Mouse (Mus musculus) bone marrow macrophage, adult 2 months (primary cell): ENCODE data around the gene Ncaph. TPM values are rescaled to one million over a fixed set of nuclear protein-coding genes. Genes with fewer than 3 reads are reported as not detected.
"Not testable (repeated sequence)": the region's sequence is repeated elsewhere in the genome, so short reads cannot be mapped to it uniquely, and the experiment has no call there.

Experiments
- H3K27ac ChIP-seq: 2 replicates; pipeline ENCODE4 v1.5.1; 2012; ENCODE audit warnings: low read depth, low read length; ENCODE audit not compliant: insufficient read depth
- H3K4me1 ChIP-seq: 2 replicates; pipeline ENCODE4 v1.6.1; 2012; ENCODE audit warnings: low read length; ENCODE audit not compliant: control insufficient read depth, insufficient read depth
- H3K4me3 ChIP-seq: 2 replicates; pipeline ENCODE4 v1.5.1; 2012; ENCODE audit warnings: mild to moderate bottlenecking, low read length, moderate library complexity; ENCODE audit not compliant: insufficient read depth
- CTCF ChIP-seq: IDR thresholded peaks from 2 replicates; pipeline ENCODE4 v1.5.1; 2012; ENCODE audit warnings: low read depth, mild to moderate bottlenecking, low read length, moderate library complexity
- POLR2A ChIP-seq: IDR thresholded peaks from 2 replicates; pipeline ENCODE4 v1.6.1; 2012; ENCODE audit warnings: mild to moderate bottlenecking, low read depth, low read length, borderline replicate concordance
- polyA plus RNA-seq: library from polyadenylated mRNA; stranded (reverse); fragments of >200 nt; gene quantifications from 2 replicates; pipeline ENCODE4 v1.2.4, GENCODE M21; 2012; ENCODE audit not compliant: missing spikeins, insufficient read depth, insufficient read length

Gene Ncaph
- polyA plus RNA-seq, 1 experiment = 33.3 TPM

DNA sequence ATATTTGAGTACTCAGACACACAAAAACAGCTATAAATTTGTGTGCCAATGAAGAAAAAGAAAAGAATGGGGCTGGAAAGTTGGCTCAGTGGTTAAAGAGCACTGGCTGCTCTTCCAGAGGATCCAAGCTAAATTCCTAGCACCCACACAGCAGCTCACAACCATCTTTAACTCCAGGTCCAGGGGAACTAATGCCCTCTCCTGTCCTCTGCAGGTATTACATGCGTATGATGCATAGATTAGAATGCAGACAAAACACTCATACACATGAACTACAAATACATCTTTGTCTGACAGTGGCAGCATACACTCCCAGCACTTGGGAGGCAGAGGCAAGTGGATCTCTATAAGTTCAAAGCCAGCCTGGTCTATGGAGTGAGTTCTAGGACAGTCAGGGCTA is 5.9 kb upstream of the Ncaph start:
- TF ChIP-seq POLR2A (no peak), CTCF (no peak)
- Histone ChIP-seq H3K27ac (no peak overlapping the region), H3K4me1 (peaks cover 40% of the 10 kb centered on the region), H3K4me3 (no peak overlapping the region)

DNA sequence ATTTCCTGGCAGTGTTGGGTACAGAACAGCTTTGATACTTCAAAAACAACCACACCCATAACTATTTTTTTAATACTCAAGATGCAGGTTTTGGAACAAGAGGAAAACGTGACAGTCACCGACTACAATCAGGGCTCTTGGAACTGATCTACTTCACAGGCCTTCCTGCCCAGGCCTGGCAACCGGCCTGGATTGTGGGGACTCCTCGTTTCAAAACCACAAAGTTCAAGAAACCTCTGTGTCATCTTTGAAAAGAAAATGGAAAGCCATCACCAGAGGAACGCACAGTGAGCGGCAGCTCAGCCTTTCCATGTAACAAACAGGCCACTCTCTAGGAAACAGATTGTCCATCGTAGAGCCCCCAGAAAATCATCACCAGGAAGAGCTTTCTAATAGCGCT is 5.3 kb upstream of the Ncaph start:
- TF ChIP-seq CTCF (no peak), POLR2A (no peak)
- Histone ChIP-seq H3K27ac (no peak overlapping the region), H3K4me3 (no peak overlapping the region), H3K4me1 (peaks cover 40% of the 10 kb centered on the region)

DNA sequence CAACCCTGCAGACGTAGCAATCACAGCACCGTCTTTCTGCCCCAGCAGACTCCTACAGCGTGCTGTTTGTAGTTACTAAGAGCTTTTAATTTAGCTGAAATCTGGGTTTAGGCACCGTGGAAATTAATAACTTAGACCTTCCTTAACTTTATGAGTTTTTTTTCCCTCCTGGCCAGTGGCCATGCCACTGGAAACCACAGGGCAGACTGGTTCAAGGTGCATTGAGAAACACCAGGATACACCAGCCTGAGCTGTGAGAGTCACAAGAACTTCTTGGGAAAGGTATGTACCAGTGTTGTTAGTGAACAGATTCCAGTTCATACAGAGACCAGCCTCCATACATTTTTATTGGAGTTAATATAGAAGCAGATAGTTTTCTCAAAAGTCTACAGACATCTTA is 4.7 kb upstream of the Ncaph start:
- Histone ChIP-seq H3K4me3 (no peak overlapping the region), H3K4me1 (peaks cover 35% of the 10 kb centered on the region), H3K27ac (no peak overlapping the region)
- no peak for TF ChIP-seq POLR2A
- TF ChIP-seq CTCF = no peak

DNA sequence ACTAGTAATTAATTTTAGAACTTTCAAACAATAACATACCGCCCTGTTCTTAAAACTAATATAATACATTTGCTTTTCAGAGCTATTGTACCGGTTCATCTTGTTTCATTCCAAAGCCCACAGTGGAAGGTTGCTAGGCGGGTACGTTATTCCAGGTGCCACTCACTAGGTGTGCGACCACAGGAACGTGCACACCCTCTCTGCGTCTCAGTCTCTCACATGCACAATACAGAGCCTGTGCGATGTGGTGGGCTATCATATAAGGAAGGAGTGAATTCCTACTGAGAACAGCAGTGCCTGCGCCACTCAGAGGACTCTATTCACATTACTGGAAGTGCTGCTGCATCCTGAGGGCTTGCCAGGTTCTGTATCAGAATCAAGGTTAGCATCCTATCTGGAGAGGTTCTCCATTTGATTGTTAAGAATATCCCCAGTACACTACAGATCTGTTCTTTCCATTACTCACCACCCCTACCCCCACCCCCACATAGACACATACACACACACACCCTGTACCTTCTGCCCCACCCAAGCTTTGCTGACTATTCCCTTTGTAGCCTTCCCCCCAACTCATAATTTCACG is 4.2 kb upstream of the Ncaph start:
- Histone ChIP-seq H3K27ac (no peak overlapping the region), H3K4me3 (no peak overlapping the region), H3K4me1 (peaks cover 34% of the 10 kb centered on the region)
- TF ChIP-seq CTCF = no peak

DNA sequence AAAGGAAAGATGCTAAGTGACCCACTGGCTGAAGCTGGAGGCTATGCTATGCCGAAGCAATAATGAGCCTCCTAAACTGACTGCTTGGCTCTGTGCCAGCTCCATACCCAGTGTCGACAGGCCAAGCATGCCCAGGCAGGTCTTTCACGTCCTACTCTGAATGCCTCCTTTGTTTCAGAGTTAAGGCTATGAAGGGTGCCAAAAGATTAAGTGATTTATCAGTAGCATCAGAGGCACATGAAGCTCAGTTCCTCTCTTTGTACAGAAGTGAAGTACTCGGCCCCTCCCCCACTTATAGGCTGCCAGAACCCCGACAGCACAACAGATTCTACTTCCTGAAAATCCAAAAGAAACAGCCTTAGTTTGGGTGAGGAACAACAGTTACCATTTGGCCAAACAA is 3.2 kb upstream of the Ncaph start:
- H3K4me1 ChIP-seq = peaks cover 39% of the 10 kb centered on the region
- H3K27ac ChIP-seq = peak overlapping the region; percentile 92
- TF ChIP-seq CTCF = no peak
- no peak for TF ChIP-seq POLR2A

DNA sequence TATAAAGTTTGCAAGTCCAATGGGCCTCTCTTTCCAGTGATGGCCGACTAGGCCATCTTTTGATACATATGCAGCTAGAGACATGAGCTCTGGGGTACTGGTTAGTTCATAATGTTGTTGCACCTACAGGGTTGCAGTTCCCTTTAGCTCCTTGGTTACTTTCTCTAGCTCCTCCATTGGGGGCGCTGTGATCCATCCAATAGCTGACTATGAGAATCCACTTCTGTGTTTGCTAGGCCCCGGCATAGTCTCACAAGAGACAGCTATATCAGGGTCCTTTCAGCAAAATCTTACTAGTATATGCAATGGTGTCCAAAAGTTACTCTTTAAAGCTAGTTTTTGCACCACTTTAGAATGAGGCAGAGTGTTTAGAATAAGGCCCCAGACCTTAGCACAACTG is 1.5 kb upstream of the Ncaph start:
- not testable (repeated sequence) for H3K4me3 ChIP-seq, H3K27ac ChIP-seq
- H3K4me1 ChIP-seq = peaks cover 36% of the 10 kb centered on the region

More for the DNA sequence above, 3.2 kb upstream of the Ncaph start:
- 0 out of 2 replicates have a peak overlapping the region, but pooled peaks have one; percentile 3 for H3K4me3 ChIP-seq

DNA sequence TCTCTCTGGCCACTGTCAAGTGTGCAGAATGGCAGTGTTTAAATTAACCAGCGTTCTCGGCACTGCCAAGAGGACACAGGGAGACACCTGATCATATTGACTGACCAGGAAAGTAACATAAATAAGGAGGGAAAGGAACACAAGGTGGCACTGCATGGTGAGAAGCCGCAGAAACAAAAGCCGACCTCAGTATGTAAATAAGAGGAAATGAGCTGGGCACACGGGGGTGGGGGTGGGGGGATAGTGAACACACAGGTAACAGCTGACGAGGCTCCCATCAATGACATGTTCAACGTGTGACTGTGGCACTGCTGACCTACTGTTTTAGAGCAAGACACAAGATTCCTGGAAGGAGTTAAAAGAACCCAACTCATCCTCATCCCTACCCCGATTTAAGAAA is 2.4 kb downstream of the Ncaph start:
- H3K4me1 ChIP-seq = peaks cover 35% of the 10 kb centered on the region
- H3K27ac ChIP-seq = no peak overlapping the region
- H3K4me3 ChIP-seq = no peak overlapping the region
- no peak for TF ChIP-seq POLR2A

DNA sequence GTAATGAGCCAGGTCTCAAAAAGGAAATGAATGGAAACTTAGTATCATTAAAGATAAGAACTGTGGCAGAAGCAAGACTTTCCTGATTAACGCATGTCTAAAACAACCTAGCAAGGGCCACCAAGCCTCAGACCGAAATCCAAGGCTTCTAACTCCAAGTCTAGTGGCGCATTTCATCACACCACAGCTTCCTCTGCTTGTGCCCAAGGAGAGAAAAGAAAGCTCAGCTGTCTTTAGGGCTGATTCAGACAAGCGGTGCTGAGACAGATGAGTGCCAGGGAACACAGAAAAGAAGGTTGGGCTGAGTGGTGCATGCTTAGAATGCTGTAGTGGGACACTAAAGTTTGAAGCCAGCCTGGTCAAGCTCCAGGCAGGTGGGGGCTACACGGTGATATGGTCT is 4.8 kb downstream of the Ncaph start:
- TF ChIP-seq POLR2A (no peak), CTCF (no peak)

DNA sequence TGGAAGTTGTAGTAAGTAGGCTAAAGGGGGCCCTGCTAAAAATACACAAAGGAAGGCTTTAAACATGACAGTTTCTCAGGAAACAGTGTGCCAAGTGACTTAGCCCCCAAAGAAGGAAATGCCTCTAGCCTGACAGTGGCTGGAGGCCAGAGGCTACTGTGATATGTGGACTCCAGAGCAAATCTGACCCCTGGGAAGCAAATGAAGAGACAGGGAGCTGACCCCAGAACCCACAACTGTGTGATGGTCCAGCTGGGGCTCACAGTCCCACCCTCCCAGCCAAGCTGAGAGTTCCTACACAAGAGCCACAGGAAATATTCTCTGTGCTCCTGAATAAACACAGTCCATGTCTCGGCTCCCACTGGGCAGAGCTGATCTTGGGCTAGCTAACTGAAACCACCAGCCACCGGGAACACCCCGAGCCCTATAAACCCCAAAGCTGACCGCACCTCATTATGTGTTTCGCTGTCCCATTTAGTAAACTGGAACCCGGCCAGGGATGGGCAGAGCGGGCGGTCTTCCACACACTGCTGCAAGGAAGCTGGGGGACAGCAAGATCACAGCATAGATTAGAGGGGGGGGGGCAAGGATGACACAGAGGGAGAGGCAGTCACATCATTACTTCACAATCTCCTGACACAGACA is 12.0 kb downstream of the Ncaph start:
- no peak overlapping the region for H3K27ac ChIP-seq
- no peak overlapping the region for H3K4me3 ChIP-seq
- TF ChIP-seq CTCF = no peak
- TF ChIP-seq POLR2A = no peak
- H3K4me1 ChIP-seq = no peaks in the 10 kb centered on the region

More for the DNA sequence above, 4.8 kb downstream of the Ncaph start:
- Histone ChIP-seq H3K4me1 (peaks cover 30% of the 10 kb centered on the region), H3K4me3 (no peak overlapping the region), H3K27ac (no peak overlapping the region)

DNA sequence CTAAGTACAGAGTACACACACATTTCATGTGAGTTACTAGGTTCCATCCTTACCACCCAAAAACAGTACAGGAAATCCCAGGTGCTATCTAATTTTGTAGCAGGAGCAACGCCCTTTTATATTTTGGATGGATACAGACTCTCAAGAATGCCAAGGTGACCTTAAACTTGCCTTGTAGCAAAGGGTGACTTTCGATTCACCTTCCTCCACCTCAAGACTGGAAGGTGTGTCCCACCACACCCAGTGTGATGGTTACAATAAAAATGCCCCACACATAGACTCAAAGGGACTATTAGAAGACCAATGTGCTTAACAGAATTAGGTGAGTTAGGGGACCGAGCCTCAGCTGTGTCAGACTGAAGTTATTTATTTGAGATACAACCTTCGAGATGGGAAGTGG is 24.8 kb downstream of the Ncaph start:
- H3K4me1 ChIP-seq = peaks cover 8% of the 10 kb centered on the region
- TF ChIP-seq CTCF (no peak), POLR2A (no peak)
- H3K4me3 ChIP-seq = no peak overlapping the region
- H3K27ac ChIP-seq = no peak overlapping the region

DNA sequence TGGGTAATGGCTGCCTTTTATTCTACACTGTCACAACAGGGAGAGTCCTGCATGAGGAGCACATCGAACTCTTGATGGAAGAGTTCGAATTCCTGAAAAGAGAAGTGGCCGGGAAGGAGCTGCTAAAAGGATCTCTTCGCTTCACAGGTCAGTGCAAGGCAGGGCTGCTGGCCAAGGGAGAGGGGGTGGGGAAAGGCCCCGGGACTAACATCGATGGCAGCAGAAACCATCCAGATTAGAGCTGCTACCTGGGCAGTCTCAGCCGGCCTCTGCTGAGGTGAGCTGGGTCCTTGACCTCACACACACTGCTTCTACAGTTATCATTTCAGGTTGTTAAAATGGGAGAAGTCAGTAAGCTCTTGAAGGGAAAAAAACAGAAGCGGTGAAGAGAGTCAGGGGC is 41.8 kb downstream of the Ncaph start:
- Histone ChIP-seq H3K27ac (no peak overlapping the region), H3K4me3 (no peak overlapping the region), H3K4me1 (peaks cover 3% of the 10 kb centered on the region)
- TF ChIP-seq CTCF = no peak
- no peak for TF ChIP-seq POLR2A

DNA sequence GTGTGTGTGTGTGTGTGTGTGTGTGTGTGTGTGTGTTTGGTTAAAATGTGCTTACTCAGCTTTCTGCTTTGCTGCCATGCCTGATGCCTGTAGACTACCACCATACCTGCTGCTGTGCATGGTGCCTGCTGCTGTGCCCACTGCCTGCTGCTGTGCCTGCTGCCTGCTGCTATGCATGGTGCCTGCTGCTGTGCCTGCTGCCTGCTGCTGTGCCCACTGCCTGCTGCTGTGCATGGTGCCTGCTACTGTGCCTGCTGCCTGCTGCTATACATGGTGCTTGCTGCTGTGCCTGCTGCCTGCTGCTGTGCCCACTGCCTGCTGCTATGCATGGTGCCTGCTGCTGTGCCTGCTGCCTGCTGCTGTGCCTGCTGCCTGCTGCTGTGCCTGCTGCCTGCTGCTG is 43.6 kb downstream of the Ncaph start:
- not testable (repeated sequence) for H3K27ac ChIP-seq, H3K4me3 ChIP-seq
- peaks cover 18% of the 10 kb centered on the region for H3K4me1 ChIP-seq
